Mouse (Mus musculus) heart, postnatal 0 days (tissue): ENCODE measurements around the gene Tarsl2. TPM values are rescaled to one million over a fixed set of nuclear protein-coding genes. Genes with fewer than 3 reads are reported as not detected.

Experiments
- ATAC-seq: fragments of 200-750 bp; cut with Nextera tagmentation; 2 replicates; pipeline ENCODE4 v1.8.0; 2017; ENCODE audit warnings: low read depth, moderate number of reproducible peaks, moderate library complexity; ENCODE audit not compliant: insufficient read depth
- DNase-seq: peaks from one replicate; pipeline ENCODE4 v3.0.0-alpha.2; 2016; ENCODE audit warnings: low spot score
- H3K27ac ChIP-seq: fragments of 300-500 bp; sonication (generic); 2 replicates; pipeline ENCODE4 v1.5.1; 2014; ENCODE audit warnings: low read depth, mild to moderate bottlenecking
- H3K27me3 ChIP-seq: fragments of 300-500 bp; sonication (generic); 2 replicates; pipeline ENCODE4 v1.6.1; 2014; ENCODE audit warnings: low read length, mixed read lengths; ENCODE audit not compliant: control insufficient read depth, insufficient read depth
- H3K36me3 ChIP-seq: fragments of 300-500 bp; sonication (generic); replicated peaks from 2 replicates; pipeline ENCODE4 v1.6.1; 2014; ENCODE audit warnings: low read length, mixed read lengths; ENCODE audit not compliant: control insufficient read depth, insufficient read depth
- H3K4me1 ChIP-seq: fragments of 300-500 bp; sonication (generic); 2 replicates; pipeline ENCODE4 v1.6.1; 2014; ENCODE audit warnings: antibody characterized with exemption; ENCODE audit not compliant: control insufficient read depth, insufficient read depth
- H3K4me2 ChIP-seq: fragments of 300-500 bp; sonication (generic); 2 replicates; pipeline ENCODE4 v1.6.1; 2014; ENCODE audit warnings: low read depth, mild to moderate bottlenecking, low read length, moderate library complexity
- H3K4me3 ChIP-seq: fragments of 300-500 bp; sonication (generic); 2 replicates; pipeline ENCODE4 v1.5.1; 2014; ENCODE audit warnings: low read depth, low read length
- H3K9ac ChIP-seq: fragments of 300-500 bp; sonication (generic); replicated peaks from 2 replicates; pipeline ENCODE4 v1.6.1; 2014; ENCODE audit warnings: low read depth, low read length, mixed read lengths
- H3K9me3 ChIP-seq: fragments of 300-500 bp; sonication (generic); replicated peaks from 2 replicates; pipeline ENCODE4 v1.6.1; 2016; ENCODE audit warnings: low read length; ENCODE audit not compliant: control insufficient read depth
- CTCF ChIP-seq: IDR thresholded peaks from 2 replicates; pipeline ENCODE4 v1.5.1; 2016; ENCODE audit warnings: antibody characterized with exemption, control low read depth, low read depth
- EP300 ChIP-seq: IDR thresholded peaks from 2 replicates; pipeline ENCODE4 v1.6.1; 2016; ENCODE audit warnings: antibody characterized with exemption, low read depth
- WGBS: fragments of 180-500 bp; shearing (Covaris S2); extraction: QIAGEN DNeasy Blood & Tissue Kit; methylation state at CpG from one replicate; pipeline ENCODE4 v1.1.7; 2014; 5-methylcytosine and 5-hydroxymethylcytosine counted together
- polyA plus RNA-seq: library from polyadenylated mRNA; unstranded; fragments of >200 nt; fragmentation: Nextera tagmentation; extraction: Ambion mirVana; gene quantifications from 2 replicates; pipeline ENCODE4 v1.2.1, GENCODE M21; 2015
- total RNA-seq: library from RNA; depleted of rRNA; stranded (reverse); fragments of >200 nt; gene quantifications from 2 replicates; pipeline ENCODE4 v1.2.3, GENCODE M21; 2014; ENCODE audit warnings: low replicate concordance; rRNA removed

Gene Tarsl2
- total RNA-seq (17.6 and 18.5 TPM in 2 replicates), polyA plus RNA-seq (15.8 and 17.2 TPM in 2 replicates)

DNA sequence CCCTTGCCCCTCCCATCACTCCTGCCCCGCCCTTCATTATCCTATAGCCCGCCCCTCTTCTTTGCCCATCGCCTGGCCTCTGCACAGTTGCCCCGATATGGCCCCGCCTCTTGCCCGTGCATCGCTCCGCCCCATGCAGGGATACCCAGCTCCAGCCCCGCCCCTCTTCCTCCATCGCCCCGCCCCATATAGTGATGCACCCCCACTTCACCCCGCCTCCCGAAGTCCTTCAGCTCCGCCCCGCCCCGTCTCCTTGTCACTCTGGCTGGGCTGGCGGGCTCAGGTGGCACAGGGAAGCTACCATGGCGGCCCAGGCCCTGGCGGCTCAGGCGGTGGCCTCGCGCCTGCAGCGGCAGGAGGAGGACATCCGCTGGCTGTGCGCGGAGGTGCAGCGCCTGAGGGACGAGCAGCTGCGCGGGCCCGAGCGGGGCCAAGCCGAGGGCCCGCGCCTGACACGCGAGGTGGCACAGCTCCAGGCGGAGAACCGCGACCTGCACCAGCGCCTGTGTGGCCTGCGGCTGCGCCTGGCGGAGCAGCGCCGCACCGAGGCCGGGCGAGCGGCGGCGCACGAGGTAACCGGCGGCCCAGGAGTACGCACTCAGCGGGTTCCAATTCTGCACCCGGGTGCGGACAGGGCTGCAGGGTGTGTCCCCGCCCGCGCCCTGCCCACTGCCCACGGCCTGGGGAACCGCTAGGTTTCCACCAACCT is at the start of gene Tarsl2:
TSS of gene Tarsl2 (plus strand) at position 256 of the 709 bp plus-strand sequence.
- H3K27me3 ChIP-seq, result no peaks in the 10 kb centered on the region
- H3K4me2 ChIP-seq, result peak within 1 kb of the TSS; percentile 91
- peaks cover 24% of the 10 kb centered on the region for H3K36me3 ChIP-seq
- peak within 1 kb of the TSS; percentile 57 for H3K9ac ChIP-seq
- TF ChIP-seq EP300 (no peak), CTCF (peak; percentile 19; the same call in 1 of the 2 replicates)
- H3K4me3 ChIP-seq, result peak within 1 kb of the TSS; percentile 66
- peaks cover 8% of the 10 kb centered on the region; the same call in 1 of the 2 replicates for H3K9me3 ChIP-seq
- H3K4me1 ChIP-seq, result no peaks in the 10 kb centered on the region; the same call in none of the 2 replicates
- ATAC-seq (peak; percentile 95), DNase-seq (peak; percentile 95)
- WGBS, result under 1% methylated on average over 64 of the region's 64 CpGs
- peak within 1 kb of the TSS; percentile 69 for H3K27ac ChIP-seq

DNA sequence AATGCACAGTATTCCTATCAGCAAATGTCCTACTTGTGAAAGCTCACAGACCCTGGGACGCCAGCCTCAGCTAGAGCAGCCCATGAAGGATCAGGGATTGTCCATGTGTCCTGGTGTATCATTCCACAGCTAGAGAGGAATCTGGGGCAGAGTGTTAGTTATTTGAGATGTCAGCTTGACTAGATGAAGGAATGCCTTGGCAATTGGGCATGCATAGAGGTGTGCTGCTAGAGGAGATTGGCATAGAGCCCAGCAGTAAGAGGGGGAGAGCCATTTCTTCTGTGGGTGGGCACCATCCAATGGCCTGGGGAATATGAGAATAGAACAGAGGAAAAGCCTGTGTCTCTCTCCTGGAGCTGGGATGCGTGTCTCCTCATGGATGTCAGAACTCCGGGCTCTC is 38.6 kb upstream of the Tarsl2 start:
- 35% methylated on average over 3 of the region's 3 CpGs for WGBS
- Histone ChIP-seq H3K36me3 (no peaks in the 10 kb centered on the region), H3K4me3 (no peak overlapping the region), H3K9me3 (no peaks in the 10 kb centered on the region), H3K4me1 (no peaks in the 10 kb centered on the region), H3K27me3 (no peaks in the 10 kb centered on the region), H3K4me2 (no peak overlapping the region), H3K27ac (no peak overlapping the region), H3K9ac (no peak overlapping the region)
- DNase-seq, result no peak
- peak; percentile 60; the same call in 1 of the 2 replicates for ATAC-seq
- no peak for TF ChIP-seq EP300
- TF ChIP-seq CTCF, result no peak

DNA sequence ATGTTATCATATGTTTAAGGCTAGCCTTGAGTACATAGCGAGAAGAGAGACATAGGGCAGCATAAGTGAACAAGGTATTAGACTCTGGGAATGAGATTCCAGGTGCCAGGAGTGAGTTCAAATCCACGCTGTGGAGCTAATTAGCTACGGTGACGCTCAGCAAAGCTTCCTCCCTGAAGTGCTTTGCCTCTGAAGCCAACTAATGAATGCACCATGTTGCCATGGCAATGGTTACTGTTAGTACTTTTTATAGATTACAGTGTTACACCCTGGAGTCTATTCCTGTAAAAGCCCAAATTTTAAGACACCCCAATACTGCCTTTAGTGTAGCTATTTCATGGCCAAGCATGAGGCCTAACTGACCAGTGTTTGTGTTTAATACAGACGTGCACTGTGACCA is 37.7 kb upstream of the Tarsl2 start:
- no peak for TF ChIP-seq EP300
- TF ChIP-seq CTCF, result no peak
- H3K9me3 ChIP-seq, result no peaks in the 10 kb centered on the region
- ATAC-seq (no peak), DNase-seq (no peak)
- no peak overlapping the region for H3K4me2 ChIP-seq
- no peak overlapping the region for H3K9ac ChIP-seq
- no peaks in the 10 kb centered on the region for H3K4me1 ChIP-seq
- no peaks in the 10 kb centered on the region for H3K36me3 ChIP-seq
- no peaks in the 10 kb centered on the region for H3K27me3 ChIP-seq
- no peak overlapping the region for H3K27ac ChIP-seq
- H3K4me3 ChIP-seq, result no peak overlapping the region
- 78% methylated on average over 5 of the region's 5 CpGs for WGBS

DNA sequence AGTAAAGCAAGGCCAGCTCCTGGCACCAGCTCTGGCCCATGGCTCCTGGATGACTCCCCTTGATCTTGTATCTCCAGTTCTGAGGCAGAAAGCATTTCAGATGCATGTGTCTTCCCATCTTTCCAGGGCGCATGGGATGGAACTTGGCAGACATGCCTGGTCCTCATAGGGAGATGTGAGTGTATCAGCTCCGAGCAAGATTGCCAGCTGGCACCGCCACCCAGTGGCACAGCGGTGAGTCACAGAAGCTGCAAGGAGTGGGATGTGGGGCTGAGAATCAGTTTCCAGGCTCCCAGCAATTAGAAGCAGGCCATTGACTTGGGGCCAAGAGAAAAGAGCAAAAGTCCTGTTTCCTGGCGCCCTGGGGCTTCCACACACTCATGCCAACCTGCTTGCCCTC is 34.5 kb upstream of the Tarsl2 start:
- TF ChIP-seq CTCF, result peak; percentile 22; the same call in 1 of the 2 replicates
- no peak for TF ChIP-seq EP300
- ATAC-seq, result no peak; the same call in 1 of the 2 replicates
- DNase-seq, result no peak
- no peaks in the 10 kb centered on the region for H3K4me1 ChIP-seq
- no peak overlapping the region for H3K4me2 ChIP-seq
- no peak overlapping the region for H3K4me3 ChIP-seq
- no peaks in the 10 kb centered on the region for H3K9me3 ChIP-seq
- H3K9ac ChIP-seq, result no peak overlapping the region
- no peaks in the 10 kb centered on the region for H3K36me3 ChIP-seq
- H3K27me3 ChIP-seq, result no peaks in the 10 kb centered on the region
- H3K27ac ChIP-seq, result no peak overlapping the region
- 61% methylated on average over 5 of the region's 5 CpGs for WGBS

DNA sequence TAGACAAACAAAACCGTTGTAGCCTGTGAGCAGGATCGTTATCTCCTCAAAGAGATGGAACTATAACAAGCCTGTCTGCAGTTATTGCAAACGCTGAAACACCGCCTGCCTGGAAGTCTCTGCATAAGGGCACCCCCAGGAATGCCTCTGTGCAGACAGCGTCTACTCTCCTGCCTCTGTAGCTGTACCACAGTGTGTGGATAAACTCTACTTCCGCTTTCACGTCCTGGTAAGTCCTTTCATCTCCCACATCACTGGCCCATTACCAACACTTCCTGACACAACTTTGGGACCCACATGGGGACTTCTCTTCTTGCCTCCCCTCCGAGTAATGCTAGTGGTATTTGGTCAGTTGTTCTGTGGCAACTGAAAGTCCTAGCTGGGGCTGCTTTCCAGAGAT is 34.0 kb upstream of the Tarsl2 start:
- DNase-seq (no peak), ATAC-seq (no peak)
- Histone ChIP-seq H3K27ac (no peak overlapping the region), H3K27me3 (no peaks in the 10 kb centered on the region), H3K36me3 (no peaks in the 10 kb centered on the region), H3K4me3 (no peak overlapping the region), H3K9me3 (no peaks in the 10 kb centered on the region), H3K9ac (no peak overlapping the region), H3K4me2 (no peak overlapping the region), H3K4me1 (no peaks in the 10 kb centered on the region)
- WGBS, result 60% methylated on average over 8 of the region's 8 CpGs
- no peak for TF ChIP-seq EP300
- no peak for TF ChIP-seq CTCF
